Mouse (Mus musculus) 3134 (cell line): ENCODE measurements at regions not wholly inside any gene's neighbourhood (a gene's known extent, or its start where the extent isn't known, plus 50 kb on each side); places are given as distances from the start of the nearest gene placed in this dataset.
"Not testable (repeated sequence)": the region's sequence is repeated elsewhere in the genome, so short reads cannot be mapped to it uniquely, and the experiment has no call there.

Experiments
- DNase-seq: peaks from one replicate; pipeline ENCODE4 v3.0.0-alpha.2; 2011; ENCODE audit warnings: low spot score; ENCODE audit not compliant: insufficient read length; ENCODE audit errors: extremely low read depth

DNA sequence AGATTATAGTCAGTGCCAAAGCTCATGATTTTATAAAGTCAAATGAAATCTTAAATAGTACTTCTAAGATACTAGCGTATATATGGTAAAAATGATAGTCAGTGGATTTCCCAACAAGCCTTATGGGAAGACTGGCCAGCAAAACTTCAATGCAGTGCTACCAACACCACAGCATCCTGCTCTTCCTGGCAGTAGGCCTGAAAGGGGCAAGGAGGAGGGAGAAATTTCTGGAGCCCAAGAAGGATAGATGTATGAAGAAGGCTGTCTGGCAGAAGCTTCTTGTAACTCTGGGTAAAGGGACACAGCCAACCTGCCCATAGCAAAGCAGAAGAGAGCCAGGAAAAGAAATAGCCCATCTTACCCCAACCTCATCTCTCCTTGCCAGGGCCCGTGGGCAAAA, 209.0 kb upstream of the Tsc22d2 start:
- peak; percentile 62 for DNase-seq

DNA sequence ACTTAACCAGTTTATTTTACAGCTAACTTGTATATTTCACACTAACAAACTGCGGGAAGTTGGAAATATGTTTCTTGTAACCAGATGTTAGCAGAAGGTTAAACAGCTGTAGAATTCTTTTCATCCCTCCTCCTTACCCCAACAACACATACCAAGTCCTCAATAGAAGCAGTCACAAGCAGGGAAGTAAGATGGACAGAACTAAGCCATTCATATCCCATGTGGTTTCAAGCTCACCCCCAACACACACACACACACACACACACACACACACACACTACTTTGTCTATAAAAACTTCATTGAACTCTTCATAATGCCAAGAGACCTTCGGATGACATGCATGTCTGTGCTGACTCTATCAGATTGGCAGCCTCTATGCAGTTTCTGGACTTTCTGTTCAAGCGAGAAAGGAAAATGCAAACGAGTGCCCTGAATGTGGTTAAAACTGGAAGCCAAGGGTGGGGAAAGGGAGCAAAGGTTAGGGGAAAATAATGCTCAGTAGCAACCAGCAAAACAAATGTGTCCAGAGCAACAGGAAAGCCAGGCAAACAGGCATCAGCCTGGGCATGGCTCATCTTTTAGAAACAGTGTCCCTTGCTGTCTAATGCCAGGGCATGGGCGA, 207.6 kb upstream of the Tsc22d2 start:
- peak; percentile 70 for DNase-seq

DNA sequence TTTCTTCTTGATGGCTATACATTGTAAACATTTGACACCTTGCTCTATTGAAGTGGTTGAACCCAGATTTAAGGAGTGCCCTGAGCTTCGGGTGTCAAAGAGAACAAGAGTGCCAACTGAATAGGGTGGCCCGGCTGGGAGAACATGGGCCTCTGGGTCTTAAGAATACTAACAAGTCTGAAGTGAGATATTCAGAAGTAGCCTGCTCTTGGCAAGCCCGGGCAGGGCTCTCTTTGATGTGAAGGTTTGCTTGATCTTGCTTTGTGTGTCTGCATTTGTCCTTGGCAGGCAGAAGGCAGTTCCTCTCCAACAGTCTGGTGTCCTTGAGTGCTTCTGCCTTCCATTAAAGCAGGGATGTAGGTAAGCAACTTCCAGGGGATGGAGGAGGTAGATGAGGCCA, 203.5 kb upstream of the Tsc22d2 start:
- no peak for DNase-seq

DNA sequence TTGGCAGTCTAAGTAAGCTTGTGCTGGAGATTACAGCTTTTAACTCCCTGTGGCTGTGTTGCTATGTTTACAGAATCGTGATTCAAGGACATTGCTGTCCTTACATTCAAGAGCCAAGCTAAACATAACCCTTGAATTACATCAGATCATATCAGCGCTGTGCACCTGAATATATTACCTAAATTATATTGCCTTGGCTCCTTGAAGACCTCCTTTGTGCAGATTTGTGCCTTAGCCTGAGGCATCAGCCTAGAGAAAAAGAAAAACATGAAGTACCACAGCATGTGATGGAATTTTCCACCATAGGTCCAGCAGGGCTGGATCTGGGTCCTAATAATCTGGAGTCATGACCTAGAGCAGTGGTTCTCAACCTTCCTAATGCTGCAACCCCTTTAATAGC, 189.8 kb upstream of the Tsc22d2 start:
- no peak for DNase-seq

DNA sequence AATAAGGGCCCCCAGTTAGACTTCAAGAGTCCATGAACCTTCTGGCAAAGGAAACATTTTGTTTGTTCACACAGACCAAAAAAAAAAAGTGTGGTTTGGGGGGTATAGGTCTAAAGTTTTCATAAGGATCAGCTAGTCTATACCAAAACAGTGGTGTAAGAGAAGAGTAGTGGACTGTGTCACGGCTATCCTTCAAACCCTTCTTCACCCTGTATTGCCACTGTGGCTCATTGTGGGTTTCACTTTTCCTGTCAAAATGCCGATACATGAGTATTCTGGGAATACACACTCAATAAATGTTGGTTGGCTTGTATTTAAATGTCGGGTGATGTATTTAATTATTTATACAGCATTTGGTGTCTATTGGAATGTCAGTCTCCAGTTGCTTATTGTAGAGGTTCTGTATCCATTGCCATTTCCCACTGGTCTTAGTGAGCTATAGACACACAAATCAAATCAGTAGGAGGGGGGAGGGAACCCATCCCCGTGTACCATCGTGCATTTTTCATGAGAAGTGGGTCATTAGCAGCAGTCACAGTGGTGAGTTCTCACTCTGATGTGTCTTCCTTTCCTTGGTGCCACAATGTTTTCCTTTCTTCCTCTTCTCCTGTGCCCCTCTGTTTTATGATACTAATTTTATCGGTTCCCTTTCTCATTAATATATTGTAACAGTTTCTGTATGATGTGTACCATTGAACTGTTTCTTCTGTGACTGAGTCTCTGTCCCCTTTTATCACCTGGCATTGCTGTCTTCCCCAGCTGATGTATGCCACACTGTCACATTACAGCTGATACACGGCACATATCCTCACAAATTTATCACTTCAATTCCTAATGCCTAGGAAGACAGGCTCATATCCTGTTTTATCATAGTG, 187.8 kb upstream of the Tsc22d2 start:
- DNase-seq: no peak

DNA sequence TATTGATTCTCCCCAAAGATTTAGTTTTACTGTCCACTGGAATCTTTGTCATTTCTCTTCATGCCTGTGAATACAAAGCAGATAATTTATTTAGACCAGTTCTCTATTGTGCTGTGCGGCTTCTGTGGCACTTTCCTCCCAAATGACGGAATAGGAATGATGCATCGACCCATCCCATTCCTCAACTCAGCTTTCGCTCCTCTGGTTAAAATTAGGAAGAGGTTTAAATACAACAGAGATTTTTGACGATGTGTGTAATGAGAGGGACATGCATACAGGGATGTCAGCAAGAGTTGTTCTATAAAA, 187.2 kb upstream of the Tsc22d2 start:
- DNase-seq: no peak

DNA sequence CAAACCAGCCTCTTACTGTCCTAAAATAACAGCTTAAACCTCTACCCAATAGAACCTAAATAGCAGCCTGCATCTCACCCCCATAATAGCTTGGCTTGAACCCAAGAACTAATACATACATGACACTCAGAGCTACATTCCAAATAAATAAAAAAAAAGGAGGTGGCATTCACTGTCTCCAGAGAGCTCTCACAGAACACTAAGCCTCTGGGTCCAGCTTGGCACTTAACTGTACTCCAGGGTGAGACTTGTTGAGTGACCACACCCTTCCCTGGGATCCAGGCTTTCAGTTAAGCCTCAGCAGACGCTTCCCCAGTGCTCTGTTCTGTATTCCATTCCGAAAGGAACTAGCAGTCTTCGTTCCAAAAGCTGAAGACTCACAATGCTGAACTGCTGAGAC, 186.3 kb upstream of the Tsc22d2 start:
- DNase-seq: peak; percentile 9

DNA sequence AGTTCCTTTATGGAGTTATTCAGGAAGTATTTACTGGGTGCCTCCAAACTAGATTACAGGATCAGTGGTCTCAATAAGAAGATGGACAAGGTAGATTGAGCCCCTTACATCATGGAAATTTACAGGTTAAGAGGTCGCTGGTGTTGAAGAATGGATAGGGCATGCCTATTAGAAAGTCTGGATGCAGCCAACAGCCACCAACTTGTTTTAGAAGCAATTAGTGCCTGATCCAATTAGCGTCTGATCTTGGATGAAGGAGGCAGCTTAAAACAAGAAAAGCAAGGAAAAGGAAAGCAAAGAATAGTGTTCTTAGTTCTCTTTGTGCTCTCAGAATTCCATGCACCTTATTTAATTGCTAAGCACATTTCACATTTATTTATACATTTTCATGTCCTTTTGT, 182.8 kb upstream of the Tsc22d2 start:
- DNase-seq: no peak

DNA sequence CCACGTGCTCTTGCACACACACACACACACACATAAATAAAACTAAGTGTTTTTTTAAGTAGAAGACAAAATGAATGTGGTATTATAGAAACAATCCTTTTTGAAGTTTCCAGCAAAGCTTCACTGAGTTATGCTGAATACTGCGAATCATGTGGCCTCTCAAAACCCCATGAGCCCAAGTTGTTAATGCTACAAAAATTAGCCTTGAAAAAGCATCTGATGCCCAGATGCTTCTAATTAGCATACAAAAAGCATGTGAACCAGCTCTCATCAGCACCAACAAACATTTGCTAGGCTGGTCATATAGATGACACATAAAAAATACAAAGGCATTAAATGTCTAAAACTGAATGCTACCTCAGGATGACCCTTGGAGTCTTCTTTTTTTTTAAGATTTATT, 181.2 kb upstream of the Tsc22d2 start:
- DNase-seq: no peak

DNA sequence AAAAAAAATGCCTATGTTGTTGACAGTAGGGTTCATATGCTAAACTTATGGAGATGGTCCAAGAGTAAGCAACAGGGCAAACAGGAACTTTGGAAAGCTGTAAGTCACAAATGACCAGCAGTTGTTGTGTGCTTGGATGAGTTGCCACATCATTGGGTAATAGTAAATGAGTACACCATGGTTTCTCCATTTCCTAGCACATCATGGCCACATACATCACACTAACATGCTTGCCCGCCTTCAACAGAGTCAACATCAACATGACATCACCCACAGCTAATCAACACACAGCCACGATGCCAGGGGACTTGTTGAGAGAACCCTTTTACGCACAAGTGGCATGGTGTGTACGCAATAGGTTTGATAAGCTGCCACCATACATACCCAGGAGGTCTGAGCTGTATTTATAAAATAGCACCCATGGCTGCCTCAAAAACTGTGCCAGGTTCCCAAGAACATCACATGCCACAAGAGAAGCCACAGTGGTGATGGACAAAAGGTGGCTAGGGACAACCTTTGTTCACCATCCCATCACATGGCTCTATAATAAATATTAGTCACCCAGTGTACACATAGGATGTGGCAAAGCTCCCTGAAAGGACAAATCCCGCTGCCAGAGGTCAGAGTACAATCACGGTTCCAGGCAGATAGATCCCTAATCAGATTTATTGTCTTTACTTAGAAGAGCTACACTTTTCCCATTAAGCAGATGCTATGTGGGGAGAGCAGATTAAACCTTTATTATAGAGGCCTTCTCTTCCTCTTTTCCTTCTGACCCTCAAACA, 179.5 kb upstream of the Tsc22d2 start:
- no peak for DNase-seq

DNA sequence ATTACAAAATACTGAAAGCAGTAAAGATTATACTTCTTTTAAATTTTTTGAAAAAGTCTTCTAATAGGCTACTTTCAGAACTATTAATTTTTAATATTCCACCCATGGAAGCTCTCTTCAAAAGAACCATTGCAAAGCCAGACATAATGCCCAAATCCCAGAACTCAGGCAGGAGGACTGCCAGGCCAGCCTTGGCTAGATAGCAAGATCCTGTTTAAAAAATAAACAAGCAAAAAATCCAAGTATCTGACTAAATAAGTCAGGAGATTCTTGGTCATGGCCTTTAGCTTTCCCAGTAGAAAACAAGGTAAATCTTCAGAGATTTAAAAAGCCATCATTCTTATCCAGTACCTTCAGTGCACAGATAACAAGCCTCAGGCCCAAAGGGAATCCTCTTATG, 176.4 kb upstream of the Tsc22d2 start:
- DNase-seq: no peak

DNA sequence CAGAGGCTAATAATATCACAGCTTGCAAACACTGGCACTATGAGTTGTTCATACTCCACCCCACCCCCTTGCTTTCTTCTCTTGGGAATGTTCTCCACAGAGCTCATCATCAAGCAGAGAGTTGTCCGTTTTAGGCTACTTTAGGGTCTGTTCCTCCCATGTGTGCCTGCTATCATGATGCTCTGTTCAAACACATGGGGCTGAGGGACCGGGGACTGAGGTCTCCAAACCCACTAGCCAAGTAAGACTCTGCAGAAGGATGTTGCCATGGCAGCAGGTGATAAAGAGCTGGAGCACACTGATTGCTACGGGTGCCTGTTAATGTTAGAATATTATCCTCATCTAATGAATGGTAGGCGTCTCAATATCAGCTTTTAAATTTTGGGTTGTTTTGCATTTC, 173.7 kb upstream of the Tsc22d2 start:
- no peak for DNase-seq

DNA sequence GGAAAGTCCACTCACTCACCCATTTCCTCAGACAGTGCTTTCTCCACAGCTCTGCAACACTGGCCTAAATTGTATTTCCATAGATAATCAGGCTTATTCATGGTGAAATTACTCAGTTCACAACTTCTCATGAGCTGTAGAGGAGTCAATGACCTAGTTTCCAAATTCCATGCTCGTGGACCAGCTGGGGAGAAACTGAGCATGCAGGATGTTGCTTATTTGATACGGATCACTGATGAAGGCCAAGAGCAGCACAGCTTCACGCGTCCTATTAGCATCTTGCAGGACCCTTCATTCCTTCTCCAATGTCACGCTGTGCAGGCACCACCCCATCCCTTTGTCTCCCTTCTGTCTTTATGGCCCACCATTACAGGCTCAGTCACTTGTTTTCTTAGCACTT, 169.2 kb upstream of the Tsc22d2 start:
- no peak for DNase-seq

DNA sequence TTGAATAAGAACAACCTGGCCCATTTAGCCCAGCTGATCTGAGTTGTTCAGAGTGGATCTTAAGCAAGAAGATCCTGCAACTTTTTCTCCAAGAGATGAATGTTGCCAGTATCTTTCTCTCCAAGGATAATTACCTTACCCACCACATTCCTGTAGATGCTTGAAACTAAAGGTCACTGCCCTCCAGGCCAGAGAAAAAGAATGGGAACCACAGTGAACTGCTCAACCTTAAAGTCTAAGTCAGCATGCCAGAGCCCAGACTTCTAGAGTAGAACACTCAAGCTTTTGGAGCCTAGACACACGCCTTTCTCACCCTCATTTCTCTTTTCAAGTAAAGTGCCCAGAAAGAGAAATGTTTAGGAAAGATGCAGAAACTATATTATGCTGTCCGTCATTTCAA, 166.5 kb upstream of the Tsc22d2 start:
- no peak for DNase-seq

DNA sequence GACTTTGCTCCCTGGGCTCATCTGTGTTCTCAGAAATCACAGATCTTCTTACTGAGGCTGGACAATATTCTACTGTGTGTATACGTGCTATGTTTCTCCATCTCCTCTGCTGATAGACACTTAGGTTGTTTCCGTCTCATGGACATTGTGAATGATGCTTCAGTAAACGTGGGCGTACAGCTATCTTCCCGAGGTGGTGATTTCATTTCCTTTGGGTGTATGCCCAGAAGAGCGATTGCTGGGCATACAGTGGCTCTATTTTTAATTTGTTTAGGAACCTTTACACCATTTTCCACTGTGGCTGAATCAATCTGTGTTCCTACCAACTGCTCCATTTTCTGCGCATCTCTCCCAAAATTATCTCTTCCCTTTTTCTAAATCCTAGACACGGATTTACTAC, 160.6 kb upstream of the Tsc22d2 start:
- DNase-seq: peak; percentile 27

DNA sequence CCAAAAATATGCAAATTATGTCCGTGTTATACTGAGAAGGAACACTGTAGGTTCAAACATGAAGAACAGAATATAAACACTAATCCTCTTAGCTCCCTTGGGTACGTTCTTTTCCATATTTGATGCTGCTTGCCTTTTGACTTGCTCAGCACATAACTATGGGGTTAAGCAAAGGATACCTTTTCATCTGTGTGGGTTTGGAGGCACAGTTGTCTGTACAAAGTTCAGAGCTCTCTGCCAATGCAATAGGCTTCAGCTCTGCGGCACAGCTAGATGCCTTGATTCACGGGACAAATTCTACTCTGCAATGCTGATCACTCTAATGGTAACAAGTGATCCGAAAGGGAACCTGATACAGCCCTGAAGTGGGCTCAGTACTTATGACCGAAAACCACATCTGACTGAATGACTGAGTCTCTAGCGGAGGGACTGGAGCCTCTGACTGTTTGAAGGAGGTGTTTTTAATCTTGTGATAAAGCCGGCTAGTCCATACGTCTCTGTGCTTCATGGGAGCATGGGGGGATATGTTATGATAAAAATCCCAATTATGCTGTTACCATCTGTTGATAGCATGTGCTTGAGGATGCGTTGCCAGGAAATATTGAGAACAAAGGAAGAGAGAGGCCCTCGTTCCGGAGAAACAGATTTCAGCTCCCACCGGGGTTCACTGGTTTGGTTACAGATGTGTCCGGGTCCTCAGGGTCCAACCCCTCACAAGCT, 146.7 kb upstream of the Tsc22d2 start:
- no peak for DNase-seq

DNA sequence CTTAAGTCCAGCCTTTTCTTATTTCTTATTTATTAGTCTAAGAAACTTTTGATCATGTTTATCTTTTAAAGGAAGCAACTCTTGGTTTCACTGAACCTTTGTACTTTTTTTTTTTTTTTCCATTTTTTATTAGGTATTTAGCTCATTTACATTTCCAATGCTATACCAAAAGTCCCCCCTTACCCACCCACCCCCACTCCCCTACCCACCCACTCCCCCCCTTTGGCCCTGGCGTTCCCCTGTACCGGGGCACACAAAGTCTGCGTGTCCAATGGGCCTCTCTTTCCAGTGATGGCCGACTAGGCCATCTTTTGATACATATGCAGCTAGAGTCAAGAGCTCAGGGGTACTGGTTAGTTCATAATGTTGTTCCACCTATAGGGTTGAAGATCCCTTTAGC, 143.1 kb upstream of the Tsc22d2 start:
- DNase-seq: not testable (repeated sequence)

DNA sequence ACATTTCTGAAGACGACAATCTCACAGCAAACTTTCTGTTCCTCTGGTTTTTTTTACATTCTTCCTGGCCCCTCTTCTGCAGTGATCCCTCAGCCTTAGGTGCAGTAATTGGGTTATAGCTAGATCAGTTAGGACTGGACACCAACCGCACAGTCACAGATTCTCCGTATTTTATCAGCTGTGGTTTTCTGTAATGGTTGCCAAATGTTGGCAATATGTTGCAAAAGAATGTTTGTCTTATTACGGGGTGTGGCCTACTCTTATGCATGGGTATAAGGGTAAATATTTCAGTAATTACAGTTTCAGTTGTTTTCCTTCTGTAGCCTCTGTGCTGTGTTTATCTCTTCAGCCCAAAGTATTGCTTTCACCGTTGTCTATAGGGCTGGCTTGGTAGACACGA, 133.2 kb upstream of the Tsc22d2 start:
- DNase-seq: peak; percentile 7

DNA sequence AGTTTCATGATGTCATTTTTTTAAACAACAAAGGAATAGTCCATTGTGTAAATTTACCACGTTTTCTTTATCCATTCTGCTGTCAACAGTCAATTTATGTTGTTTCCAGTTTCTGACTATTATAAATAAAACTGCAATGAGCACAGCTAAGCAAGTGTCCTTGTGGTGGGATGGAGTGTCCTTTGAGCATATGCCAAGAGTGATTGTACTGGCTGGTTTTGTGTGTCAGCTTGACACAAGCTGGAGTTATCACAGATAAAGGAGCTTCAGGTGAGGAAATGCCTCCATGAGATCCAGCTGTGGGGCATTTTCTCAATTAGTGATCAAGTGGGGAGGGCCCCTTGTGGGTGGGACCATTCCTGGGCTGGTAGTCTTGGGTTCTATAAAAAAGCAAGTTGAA, 130.1 kb upstream of the Tsc22d2 start:
- not testable (repeated sequence) for DNase-seq

DNA sequence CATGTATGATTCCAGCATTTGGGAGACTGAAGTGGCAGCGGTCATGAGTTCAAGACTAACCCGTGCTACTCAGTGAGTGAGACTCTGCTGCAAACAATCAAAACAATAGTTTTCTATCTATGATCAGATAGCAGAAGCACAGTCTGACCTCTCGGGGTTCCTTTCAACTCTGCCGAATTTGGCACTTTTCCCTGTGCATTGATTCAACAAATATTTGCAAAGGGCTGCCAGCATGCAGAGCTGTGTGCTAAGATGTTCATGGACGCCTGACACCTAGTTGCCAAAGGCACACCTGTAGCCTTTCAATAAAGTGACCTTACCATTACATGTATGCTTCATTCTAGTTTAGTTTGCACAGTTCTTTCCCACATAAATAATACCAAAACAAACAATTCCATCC, 118.7 kb upstream of the Tsc22d2 start:
- DNase-seq: no peak

DNA sequence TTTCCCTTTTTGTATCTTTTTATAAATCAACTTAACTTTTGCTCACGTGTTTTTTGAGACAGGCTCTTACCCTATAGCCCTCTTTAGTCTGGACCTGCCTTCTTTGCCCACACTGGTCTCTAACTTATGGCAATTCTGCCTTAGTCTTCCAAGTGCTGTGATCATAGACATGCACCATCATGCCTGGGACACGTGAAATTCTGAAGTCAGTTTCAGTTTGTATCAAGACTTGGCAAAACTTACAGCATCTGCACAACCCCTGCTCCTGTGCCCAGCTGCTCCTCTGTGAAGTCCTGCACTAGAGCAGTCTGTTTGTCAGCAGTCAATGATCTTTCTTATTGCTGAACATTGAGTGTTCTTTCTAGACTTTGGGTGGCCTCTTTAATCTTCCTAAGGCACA, 114.3 kb upstream of the Tsc22d2 start:
- no peak for DNase-seq
